Mouse (Mus musculus) hindbrain, embryonic 14.5 days (tissue): ENCODE measurements around the gene Grb10. TPM values are rescaled to one million over a fixed set of nuclear protein-coding genes. Genes with fewer than 3 reads are reported as not detected.
A peak's percentile ranks its signal among the peaks of the same experiment; 100 is the strongest.

Experiments
- ATAC-seq: fragments of 200-750 bp; cut with Nextera tagmentation; 2 replicates; pipeline ENCODE4 v1.8.0; 2017; ENCODE audit warnings: moderate number of reproducible peaks, mild to moderate bottlenecking, moderate TSS enrichment, moderate library complexity; ENCODE audit not compliant: low FRiP score
- DNase-seq: peaks from one replicate; pipeline ENCODE4 v3.0.0-alpha.2; 2015; ENCODE audit warnings: low spot score
- H3K27ac ChIP-seq: fragments of 300-500 bp; sonication (generic); 2 replicates; pipeline ENCODE4 v1.5.1; 2014; ENCODE audit warnings: mild to moderate bottlenecking, moderate library complexity
- H3K27me3 ChIP-seq: fragments of 300-500 bp; sonication (generic); 2 replicates; pipeline ENCODE4 v1.6.1; 2014; ENCODE audit warnings: mild to moderate bottlenecking, low read length, mixed read lengths; ENCODE audit not compliant: control insufficient read depth, insufficient read depth
- H3K36me3 ChIP-seq: fragments of 300-500 bp; sonication (generic); replicated peaks from 2 replicates; pipeline ENCODE4 v1.6.1; 2014; ENCODE audit not compliant: control insufficient read depth, insufficient read depth
- H3K4me1 ChIP-seq: fragments of 300-500 bp; sonication (generic); replicated peaks from 2 replicates; pipeline ENCODE4 v1.6.1; 2014; ENCODE audit warnings: antibody characterized with exemption, low read length, mixed read lengths; ENCODE audit not compliant: control insufficient read depth, insufficient read depth
- H3K4me2 ChIP-seq: fragments of 300-500 bp; sonication (generic); replicated peaks from 2 replicates; pipeline ENCODE4 v1.6.1; 2014; ENCODE audit warnings: mild to moderate bottlenecking, moderate library complexity
- H3K4me3 ChIP-seq: fragments of 300-500 bp; sonication (generic); replicated peaks from 2 replicates; pipeline ENCODE4 v1.5.1; 2014; ENCODE audit warnings: mild to moderate bottlenecking, low read length
- H3K9ac ChIP-seq: fragments of 300-500 bp; sonication (generic); 2 replicates; pipeline ENCODE4 v1.6.1; 2014
- H3K9me3 ChIP-seq: fragments of 300-500 bp; sonication (generic); 2 replicates; pipeline ENCODE4 v1.6.1; 2016; ENCODE audit warnings: low read length; ENCODE audit not compliant: control insufficient read depth
- WGBS: fragments of 180-500 bp; shearing (Covaris S2); extraction: QIAGEN DNeasy Blood & Tissue Kit; methylation state at CpG from one replicate; pipeline ENCODE4 v1.1.7; 2014; 5-methylcytosine and 5-hydroxymethylcytosine counted together
- polyA plus RNA-seq: library from polyadenylated mRNA; unstranded; fragments of >200 nt; fragmentation: Nextera tagmentation; extraction: Ambion mirVana; gene quantifications from 2 replicates; pipeline ENCODE4 v1.2.1, GENCODE M21; 2014

Grb10 gene
- polyA plus RNA-seq, 1 experiment from 2014 or later: 49.5 TPM

DNA sequence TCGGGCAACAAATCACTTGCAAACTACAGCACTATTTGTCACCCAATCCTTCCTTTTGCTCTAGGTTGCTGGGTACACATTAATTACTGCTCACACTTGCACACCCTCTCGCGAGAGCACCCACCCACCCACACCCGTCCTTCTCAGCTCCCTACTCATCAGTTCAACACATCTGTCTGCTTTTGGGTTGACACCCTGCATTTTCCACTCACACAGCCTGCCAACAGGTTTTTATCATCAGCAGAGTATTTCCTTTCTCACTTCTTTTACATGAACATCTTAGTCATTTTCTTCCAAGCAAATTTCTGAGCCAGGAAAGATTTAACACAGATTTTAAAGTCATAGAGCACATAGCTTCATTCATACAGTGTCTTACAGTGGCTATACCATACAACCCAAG lies 48.6 kb downstream of the Grb10 start:
- Histone ChIP-seq H3K4me1 (no peaks in the 10 kb centered on the region), H3K4me2 (no peak overlapping the region), H3K27me3 (no peaks in the 10 kb centered on the region), H3K4me3 (no peak overlapping the region), H3K27ac (no peak overlapping the region), H3K9me3 (0 out of 2 replicates have a peak, but pooled peaks cover 5% of the 10 kb centered on the region), H3K9ac (no peak overlapping the region), H3K36me3 (no peaks in the 10 kb centered on the region)
- DNase-seq: no peak
- no peak for ATAC-seq
- WGBS: 93% methylated on average over 4 of the region's 4 CpGs

DNA sequence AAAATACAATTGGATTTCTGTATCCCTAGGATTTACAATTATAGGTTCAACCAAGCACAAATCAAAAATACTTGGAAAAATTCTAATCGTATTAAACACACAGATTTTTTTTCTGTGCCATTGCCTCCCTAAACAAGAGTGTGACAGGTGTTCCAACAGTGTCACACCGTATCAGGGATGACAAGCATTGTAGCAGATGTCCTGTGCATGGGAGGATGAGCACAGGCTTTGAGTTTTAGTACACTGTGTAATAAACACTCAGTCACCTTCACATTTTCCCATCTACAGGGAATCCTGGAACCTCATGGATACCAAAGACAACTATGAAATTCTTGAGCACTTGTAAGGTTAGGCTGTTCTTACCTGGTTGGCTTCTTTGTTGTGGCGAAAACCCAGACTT lies 51.2 kb downstream of the Grb10 start:
- H3K4me2 ChIP-seq: no peak overlapping the region
- ATAC-seq (no peak), DNase-seq (no peak)
- 0 out of 2 replicates have a peak, but pooled peaks cover 5% of the 10 kb centered on the region for H3K9me3 ChIP-seq
- no peaks in the 10 kb centered on the region for H3K36me3 ChIP-seq
- H3K27me3 ChIP-seq: no peaks in the 10 kb centered on the region
- no peak overlapping the region for H3K4me3 ChIP-seq
- H3K4me1 ChIP-seq: no peaks in the 10 kb centered on the region
- 84% methylated on average over 3 of the region's 3 CpGs for WGBS
- H3K27ac ChIP-seq: no peak overlapping the region
- H3K9ac ChIP-seq: no peak overlapping the region

DNA sequence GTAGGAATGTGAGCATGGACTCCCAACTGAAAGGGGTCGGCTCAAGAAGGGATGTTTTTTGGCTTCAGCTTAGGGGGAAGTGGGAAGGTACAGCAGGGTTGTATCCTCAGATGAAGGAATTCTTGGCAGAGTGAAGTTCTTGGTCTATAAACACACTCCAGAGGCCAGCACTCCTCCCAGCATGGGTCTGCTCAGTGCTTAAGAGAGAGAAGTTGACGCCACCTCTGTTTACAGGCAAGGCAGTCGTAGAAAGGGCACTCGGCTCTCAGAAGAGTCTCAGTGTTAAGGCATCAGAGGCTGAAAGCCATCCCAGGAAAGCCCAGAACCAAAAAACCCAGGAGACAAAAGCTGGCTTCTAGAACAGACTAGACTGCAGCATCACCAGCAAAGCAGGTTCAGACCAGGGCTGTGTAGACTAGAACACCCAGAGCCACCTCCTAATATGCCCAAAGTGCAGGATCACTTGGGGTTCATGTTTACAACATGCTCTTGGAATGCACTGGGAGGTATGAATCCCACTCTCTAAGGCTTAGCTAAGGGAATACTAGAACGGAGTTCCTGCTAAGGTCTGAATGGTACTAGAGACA lies 59.8 kb downstream of the Grb10 start:
- H3K36me3 ChIP-seq: no peaks in the 10 kb centered on the region
- H3K27me3 ChIP-seq: no peaks in the 10 kb centered on the region
- H3K4me2 ChIP-seq: no peak overlapping the region
- H3K27ac ChIP-seq: no peak overlapping the region
- no peaks in the 10 kb centered on the region for H3K9me3 ChIP-seq
- H3K4me1 ChIP-seq: no peaks in the 10 kb centered on the region
- no peak overlapping the region for H3K9ac ChIP-seq
- DNase-seq (no peak), ATAC-seq (no peak)
- H3K4me3 ChIP-seq: no peak overlapping the region
- 71% methylated on average over 5 of the region's 5 CpGs for WGBS

DNA sequence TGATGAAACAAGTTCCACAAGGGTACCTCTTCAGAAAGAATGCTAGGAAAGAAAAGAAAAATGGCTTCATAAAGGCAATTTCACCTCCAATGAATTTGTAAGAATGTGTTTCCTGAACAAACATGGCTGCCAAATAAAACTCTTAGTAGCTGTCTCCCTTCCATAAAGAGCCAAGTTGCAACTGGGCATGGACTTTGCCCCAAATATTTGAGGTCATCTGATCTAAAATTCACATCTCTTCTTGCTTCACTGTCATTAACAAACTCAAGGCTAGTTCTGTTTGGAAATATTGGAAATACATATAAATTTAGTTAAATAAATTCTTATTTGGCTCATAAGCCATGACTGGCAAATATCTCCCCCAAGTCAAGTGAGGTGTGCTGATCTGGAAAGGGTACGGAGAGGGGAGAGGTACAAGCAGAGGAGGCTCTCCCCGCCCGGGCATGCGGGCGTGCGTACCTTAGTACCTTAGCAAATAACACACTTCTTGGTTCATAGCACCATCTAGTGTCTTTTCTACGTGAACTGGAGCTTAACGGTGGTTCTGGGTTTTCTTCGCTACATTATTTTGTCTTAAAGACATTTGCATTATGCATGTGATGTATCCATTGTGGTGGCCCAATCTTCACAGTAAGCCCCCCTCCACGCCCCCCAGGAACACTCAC lies 63.8 kb downstream of the Grb10 start:
- 37% methylated on average over 10 of the region's 10 CpGs for WGBS
- H3K27me3 ChIP-seq: no peaks in the 10 kb centered on the region
- H3K9ac ChIP-seq: no peak overlapping the region
- DNase-seq (peak; percentile 75), ATAC-seq (peak; percentile 71)
- H3K9me3 ChIP-seq: peaks cover 4% of the 10 kb centered on the region; the same call in 1 of the 2 replicates
- H3K4me3 ChIP-seq: no peak overlapping the region
- H3K4me1 ChIP-seq: no peaks in the 10 kb centered on the region
- 0 out of 2 replicates have a peak overlapping the region, but pooled peaks have one; percentile 13 for H3K4me2 ChIP-seq
- H3K36me3 ChIP-seq: no peaks in the 10 kb centered on the region
- no peak overlapping the region for H3K27ac ChIP-seq

DNA sequence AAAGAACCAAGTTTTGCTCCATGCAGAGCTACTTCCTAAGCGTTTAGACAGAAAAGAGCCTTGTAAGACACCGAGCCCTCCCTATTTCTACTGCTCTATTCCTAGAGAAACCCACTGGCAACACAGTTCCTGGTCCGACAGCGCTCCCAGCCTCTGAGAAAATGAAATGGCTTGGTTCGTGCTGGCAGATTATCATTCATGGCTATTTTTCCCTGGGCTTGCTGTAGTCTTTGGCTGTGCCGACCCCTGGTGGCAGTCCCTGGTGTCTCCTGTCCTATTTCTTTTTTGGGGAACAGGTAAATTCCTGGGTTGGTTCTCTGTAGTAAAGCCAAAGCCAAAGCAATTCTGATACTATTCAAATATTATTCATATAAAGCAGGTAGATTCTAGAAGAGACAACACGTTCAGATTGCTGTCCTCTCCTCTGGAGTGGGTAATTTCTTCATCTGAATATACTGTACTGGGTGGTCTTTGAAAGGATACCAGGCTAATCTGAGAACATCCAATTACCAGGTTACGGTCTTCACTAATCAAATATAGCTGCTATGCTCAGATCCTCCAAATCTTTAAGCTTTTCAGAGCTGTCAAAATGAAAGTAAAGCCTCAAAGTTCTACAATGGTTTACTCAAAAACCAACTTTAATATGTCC lies 65.0 kb downstream of the Grb10 start:
- H3K9ac ChIP-seq: no peak overlapping the region
- no peaks in the 10 kb centered on the region for H3K36me3 ChIP-seq
- H3K9me3 ChIP-seq: peaks cover 4% of the 10 kb centered on the region; the same call in 1 of the 2 replicates
- no peak overlapping the region for H3K4me3 ChIP-seq
- WGBS: 42% methylated on average over 8 of the region's 8 CpGs
- no peak overlapping the region for H3K4me2 ChIP-seq
- H3K27me3 ChIP-seq: no peaks in the 10 kb centered on the region
- no peaks in the 10 kb centered on the region for H3K4me1 ChIP-seq
- no peak overlapping the region for H3K27ac ChIP-seq
- ATAC-seq (peak; percentile 87), DNase-seq (peak; percentile 81)

DNA sequence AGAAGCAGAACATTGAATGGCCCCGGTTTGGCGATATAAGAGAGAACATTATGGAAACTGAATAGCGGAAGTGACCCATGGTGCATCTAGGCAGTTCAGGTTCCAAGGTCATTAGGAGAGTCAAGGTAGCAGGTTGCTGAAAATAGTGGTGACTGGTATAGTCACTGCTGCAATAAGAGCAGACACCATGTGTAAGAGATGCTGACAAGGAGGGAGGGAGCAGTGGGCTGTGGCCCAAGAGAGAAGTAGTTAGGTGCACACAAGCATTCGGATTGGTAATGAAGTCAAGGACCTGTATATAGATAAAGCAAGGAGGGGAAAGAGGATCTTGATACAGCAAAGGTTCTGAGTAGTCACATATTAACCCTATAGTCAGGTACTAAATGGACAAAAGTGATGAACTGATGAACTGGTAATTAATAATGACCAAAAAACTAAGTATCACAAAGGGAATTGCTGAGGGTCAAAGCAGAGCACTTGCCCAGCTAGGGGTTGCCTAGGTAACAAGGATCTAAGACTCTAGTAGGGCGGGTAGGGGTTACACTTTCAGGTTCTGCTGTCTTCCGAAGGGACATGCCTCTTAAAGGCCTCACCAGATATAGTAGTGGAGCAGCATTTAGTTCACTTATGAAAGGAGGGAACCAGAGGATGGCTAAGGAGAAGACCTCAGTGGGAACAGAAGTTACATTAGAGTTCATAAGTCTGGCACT lies 65.9 kb downstream of the Grb10 start:
- 79% methylated on average over 6 of the region's 6 CpGs for WGBS
- H3K4me1 ChIP-seq: no peaks in the 10 kb centered on the region
- no peak overlapping the region for H3K4me3 ChIP-seq
- no peak overlapping the region for H3K27ac ChIP-seq
- ATAC-seq (0 out of 2 replicates have a peak, but pooled peaks have one; percentile 23), DNase-seq (no peak)
- H3K36me3 ChIP-seq: no peaks in the 10 kb centered on the region
- H3K27me3 ChIP-seq: no peaks in the 10 kb centered on the region
- H3K4me2 ChIP-seq: no peak overlapping the region
- H3K9ac ChIP-seq: no peak overlapping the region
- H3K9me3 ChIP-seq: peaks cover 4% of the 10 kb centered on the region; the same call in 1 of the 2 replicates

DNA sequence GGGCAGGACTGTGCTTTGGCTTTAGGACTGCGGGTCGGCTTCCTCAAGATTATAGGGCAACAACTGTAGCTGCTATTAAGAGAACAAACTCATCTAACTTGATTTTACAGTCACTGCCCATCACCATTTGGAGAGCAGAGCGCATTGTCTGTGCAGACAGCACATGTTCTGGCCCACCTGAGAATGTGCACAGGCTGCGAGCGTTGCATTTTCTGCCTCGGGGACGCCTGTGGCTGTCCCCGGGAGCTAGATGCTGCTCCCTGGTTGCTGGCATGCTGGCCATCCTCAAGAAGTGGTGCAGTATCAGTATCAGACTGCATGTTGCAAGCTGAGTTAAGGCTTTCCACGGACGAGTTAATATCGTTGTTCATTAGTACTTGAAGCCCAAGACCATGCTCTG lies 68.2 kb downstream of the Grb10 start:
- no peak overlapping the region for H3K9ac ChIP-seq
- H3K27ac ChIP-seq: no peak overlapping the region
- ATAC-seq: no peak
- no peaks in the 10 kb centered on the region for H3K27me3 ChIP-seq
- no peaks in the 10 kb centered on the region for H3K4me1 ChIP-seq
- H3K9me3 ChIP-seq: peaks cover 4% of the 10 kb centered on the region; the same call in 1 of the 2 replicates
- no peaks in the 10 kb centered on the region; the same call in none of the 2 replicates for H3K36me3 ChIP-seq
- no peak overlapping the region for H3K4me2 ChIP-seq
- 94% methylated on average over 11 of the region's 11 CpGs for WGBS
- H3K4me3 ChIP-seq: no peak overlapping the region
- no peak for DNase-seq

DNA sequence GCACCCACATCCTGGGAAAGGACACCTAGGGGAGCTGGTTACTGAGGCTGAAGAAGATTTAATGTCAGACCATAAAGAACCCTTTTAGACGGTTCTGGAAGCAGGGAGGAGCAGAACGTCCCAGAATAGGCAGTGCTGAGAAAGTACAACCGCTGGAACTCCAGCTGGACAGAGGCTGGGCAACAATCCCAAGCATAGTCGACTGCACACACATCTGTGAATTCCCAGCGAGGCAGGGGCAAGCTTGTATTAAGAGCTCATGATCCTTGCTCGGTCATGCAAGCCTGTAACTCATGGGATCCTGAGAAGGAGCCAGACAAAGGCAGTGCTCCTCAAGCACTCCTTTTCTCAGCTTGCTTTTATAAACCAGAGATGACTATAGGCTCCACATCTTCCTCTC lies 69.7 kb downstream of the Grb10 start:
- 34% methylated on average over 6 of the region's 6 CpGs for whole genome bisulfite sequencing
- no peak for ATAC-seq

DNA sequence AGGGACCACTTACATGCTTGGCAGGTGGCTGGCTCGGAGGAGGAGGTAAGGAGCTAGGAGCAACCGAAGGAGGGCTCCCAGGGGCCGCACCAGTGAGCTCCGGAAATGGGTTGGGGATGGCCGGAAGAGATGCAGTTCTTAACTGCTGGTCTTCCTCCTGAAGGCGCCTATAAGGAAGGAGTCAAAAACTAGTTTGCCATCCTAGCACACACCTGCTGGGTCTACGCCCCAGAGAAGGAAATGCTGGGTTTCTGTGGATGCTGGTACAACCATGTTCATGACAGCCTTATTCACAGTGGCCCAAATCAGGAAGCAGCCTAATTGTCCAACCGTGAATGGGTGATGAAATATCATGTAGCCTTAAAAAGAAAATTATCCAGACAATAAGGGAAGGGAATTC lies 71.0 kb downstream of the Grb10 start:
- Histone ChIP-seq H3K4me2 (no peak overlapping the region), H3K36me3 (no peaks in the 10 kb centered on the region; the same call in none of the 2 replicates), H3K4me3 (no peak overlapping the region), H3K9me3 (peaks cover 4% of the 10 kb centered on the region; the same call in 1 of the 2 replicates), H3K9ac (no peak overlapping the region), H3K27me3 (no peaks in the 10 kb centered on the region), H3K27ac (no peak overlapping the region), H3K4me1 (no peaks in the 10 kb centered on the region)
- no peak for DNase-seq
- ATAC-seq: no peak
- 91% methylated on average over 8 of the region's 8 CpGs for WGBS

More for the DNA sequence above, 69.7 kb downstream of the Grb10 start:
- Histone ChIP-seq H3K9ac (no peak overlapping the region), H3K4me2 (no peak overlapping the region), H3K36me3 (no peaks in the 10 kb centered on the region; the same call in none of the 2 replicates), H3K4me1 (no peaks in the 10 kb centered on the region), H3K27me3 (no peaks in the 10 kb centered on the region), H3K9me3 (peaks cover 4% of the 10 kb centered on the region; the same call in 1 of the 2 replicates), H3K4me3 (no peak overlapping the region), H3K27ac (no peak overlapping the region)
- no peak for DNase-seq
